Mouse (Mus musculus): ENCODE measurements around the gene Rbp2. TPM values are rescaled to one million over a fixed set of nuclear protein-coding genes. Genes with fewer than 3 reads are reported as not detected.

Gene Rbp2
- polyA plus RNA-seq, 1 experiment from 2014 or later = not detected

GRCm38 (mm10) chr9:98525543-98525924 lies 39.6 kb downstream of the Rbp2 start:
- no peak overlapping the region for H3K9ac ChIP-seq (replicated peaks)
- peak; percentile 76 for ATAC-seq
- no peak overlapping the region for H3K4me3 ChIP-seq (replicated peaks)
- H3K4me1 ChIP-seq (replicated peaks) = peaks cover 21% of the 10 kb centered on the region
- H3K4me2 ChIP-seq (replicated peaks) = no peak overlapping the region
- H3K9me3 ChIP-seq = no peaks in the 10 kb centered on the region
- WGBS = 27% methylated on average over 7 of the region's 7 CpGs
- H3K36me3 ChIP-seq = no peaks in the 10 kb centered on the region
- no peaks in the 10 kb centered on the region for H3K27me3 ChIP-seq
- H3K27ac ChIP-seq = peak overlapping the region; percentile 9; the same call in 1 of the 2 replicates

DNA sequence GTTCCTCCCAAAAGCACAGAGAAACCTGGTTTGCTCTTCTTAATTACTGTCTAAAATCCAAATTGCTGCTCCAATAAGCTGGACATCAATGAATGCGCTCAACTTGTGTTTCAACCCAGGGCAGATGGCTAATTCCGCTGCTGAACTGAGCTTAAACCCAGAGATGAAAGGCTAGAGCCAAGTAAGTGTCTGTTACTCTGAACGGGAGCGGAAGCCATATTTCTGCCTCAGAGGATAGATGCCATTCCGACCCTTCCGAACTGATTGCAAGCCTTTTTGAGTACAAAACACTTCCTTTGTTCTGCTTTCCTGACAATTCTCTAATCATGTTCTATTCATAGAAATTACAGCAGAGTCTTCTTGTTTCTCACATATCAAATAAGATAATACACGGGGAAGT lies 41.3 kb downstream of the Rbp2 start:
- ATAC-seq = no peak
- no peak overlapping the region for H3K27ac ChIP-seq
- H3K4me3 ChIP-seq (replicated peaks) = no peak overlapping the region
- WGBS = 78% methylated on average over 7 of the region's 7 CpGs
- no peak overlapping the region for H3K4me2 ChIP-seq (replicated peaks)
- H3K9ac ChIP-seq (replicated peaks) = no peak overlapping the region
- peaks cover 21% of the 10 kb centered on the region for H3K4me1 ChIP-seq (replicated peaks)
- no peaks in the 10 kb centered on the region for H3K9me3 ChIP-seq
- H3K36me3 ChIP-seq = no peaks in the 10 kb centered on the region
- no peaks in the 10 kb centered on the region for H3K27me3 ChIP-seq

GRCm38 (mm10) chr9:98529776-98530175 lies 43.9 kb downstream of the Rbp2 start:
- H3K4me2 ChIP-seq (replicated peaks) = no peak overlapping the region
- H3K9ac ChIP-seq (replicated peaks) = no peak overlapping the region
- no peaks in the 10 kb centered on the region for H3K9me3 ChIP-seq
- no peaks in the 10 kb centered on the region for H3K36me3 ChIP-seq
- H3K4me3 ChIP-seq (replicated peaks) = no peak overlapping the region
- no peak overlapping the region for H3K27ac ChIP-seq
- H3K4me1 ChIP-seq (replicated peaks) = peaks cover 11% of the 10 kb centered on the region
- 64% methylated on average over 4 of the region's 4 CpGs for WGBS
- no peaks in the 10 kb centered on the region for H3K27me3 ChIP-seq
- no peak for ATAC-seq

DNA sequence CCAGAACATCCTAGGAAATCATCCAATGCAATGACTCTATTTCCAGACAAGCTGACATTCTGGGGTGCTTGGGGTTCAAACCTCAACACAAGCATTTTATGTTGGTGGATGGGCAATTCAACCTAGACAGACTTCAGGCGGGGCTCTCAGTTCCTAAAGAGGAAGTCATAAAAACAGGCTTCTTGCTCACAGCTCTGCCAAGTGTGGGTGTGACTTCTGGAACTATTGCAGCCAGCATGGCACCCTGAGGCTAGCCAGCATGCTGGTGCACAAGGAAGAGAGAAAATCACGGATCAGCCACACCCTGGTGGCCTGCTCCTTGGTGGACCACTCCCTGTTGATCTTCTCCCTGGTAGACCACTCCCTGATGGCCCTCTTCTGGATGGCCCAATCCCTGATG lies 45.1 kb downstream of the Rbp2 start:
- WGBS = 74% methylated on average over 2 of the region's 2 CpGs

DNA sequence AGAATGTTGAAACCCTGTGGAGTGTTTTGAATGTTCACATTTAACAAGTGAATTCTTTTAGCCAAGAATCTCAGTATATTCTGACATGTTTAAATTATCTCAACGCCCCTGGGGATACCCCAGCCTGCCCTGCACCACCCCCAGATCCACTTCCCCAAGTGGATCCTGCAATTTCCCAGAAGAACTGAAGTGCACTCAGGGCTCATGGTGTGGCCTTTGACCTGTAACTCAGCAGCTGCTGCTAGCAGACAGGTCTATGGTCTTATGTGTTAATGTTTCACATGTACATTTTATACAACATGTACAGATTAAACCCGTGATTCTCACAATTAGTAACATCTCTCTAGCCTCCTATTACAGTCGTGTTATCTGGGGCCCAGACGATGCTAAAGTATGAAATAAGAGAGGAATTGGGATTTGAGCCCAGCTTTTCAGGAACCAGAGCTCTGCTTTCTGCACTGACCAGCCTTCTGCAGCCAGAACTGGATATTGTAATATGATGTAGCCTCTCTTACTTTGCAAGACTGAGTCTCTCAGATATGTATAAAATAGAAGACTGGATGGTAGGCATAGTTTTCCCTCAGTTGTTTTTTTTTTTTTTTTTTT lies 48.9 kb downstream of the Rbp2 start:
- H3K27me3 ChIP-seq = peaks cover 5% of the 10 kb centered on the region; the same call in 1 of the 2 replicates
- H3K4me2 ChIP-seq (replicated peaks) = no peak overlapping the region
- no peaks in the 10 kb centered on the region for H3K36me3 ChIP-seq
- H3K27ac ChIP-seq = no peak overlapping the region
- no peak overlapping the region for H3K9ac ChIP-seq (replicated peaks)
- no peak for ATAC-seq
- H3K4me1 ChIP-seq (replicated peaks) = peaks cover 5% of the 10 kb centered on the region
- no peaks in the 10 kb centered on the region for H3K9me3 ChIP-seq
- no peak overlapping the region for H3K4me3 ChIP-seq (replicated peaks)
- 81% methylated on average over 4 of the region's 4 CpGs for WGBS

More for the DNA sequence above, 45.1 kb downstream of the Rbp2 start:
- Histone ChIP-seq H3K9me3 (no peaks in the 10 kb centered on the region), H3K36me3 (no peaks in the 10 kb centered on the region), H3K4me2 (replicated peaks) (no peak overlapping the region), H3K9ac (replicated peaks) (no peak overlapping the region), H3K4me1 (replicated peaks) (no peaks in the 10 kb centered on the region), H3K27ac (no peak overlapping the region), H3K4me3 (replicated peaks) (no peak overlapping the region), H3K27me3 (no peaks in the 10 kb centered on the region)
- no peak for ATAC-seq

DNA sequence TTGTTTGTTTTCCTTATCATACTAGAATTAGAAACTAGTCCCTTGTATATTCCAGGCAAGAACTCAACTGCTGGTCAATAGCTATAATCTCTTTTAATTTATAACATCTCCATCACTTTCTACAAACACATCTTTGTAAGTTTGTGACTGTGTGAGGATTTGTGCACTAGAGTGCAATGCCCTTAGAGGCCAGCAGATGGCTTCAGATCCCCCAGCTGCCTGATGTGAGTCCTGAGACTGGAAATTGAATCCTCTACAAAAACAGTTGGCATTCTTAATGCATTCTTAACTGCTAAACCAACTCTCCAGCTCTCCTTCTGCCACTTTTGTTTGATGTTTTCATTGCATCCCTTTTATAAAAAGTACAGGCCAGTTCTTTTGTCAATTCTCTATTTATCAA lies 49.8 kb downstream of the Rbp2 start:
- Histone ChIP-seq H3K4me3 (replicated peaks) (no peak overlapping the region), H3K27me3 (peaks cover 11% of the 10 kb centered on the region; the same call in 1 of the 2 replicates), H3K36me3 (no peaks in the 10 kb centered on the region), H3K4me1 (replicated peaks) (peaks cover 5% of the 10 kb centered on the region), H3K9ac (replicated peaks) (no peak overlapping the region), H3K4me2 (replicated peaks) (no peak overlapping the region), H3K9me3 (no peaks in the 10 kb centered on the region), H3K27ac (no peak overlapping the region)
- no peak for ATAC-seq

GRCm38 (mm10) chr9:98538017-98538712 lies 52.2 kb downstream of the Rbp2 start:
- Histone ChIP-seq H3K36me3 (no peaks in the 10 kb centered on the region), H3K27me3 (peaks cover 11% of the 10 kb centered on the region; the same call in 1 of the 2 replicates), H3K4me1 (replicated peaks) (peaks cover 5% of the 10 kb centered on the region), H3K4me3 (replicated peaks) (no peak overlapping the region), H3K4me2 (replicated peaks) (peak overlapping the region; percentile 30), H3K9ac (replicated peaks) (no peak overlapping the region), H3K9me3 (no peaks in the 10 kb centered on the region), H3K27ac (no peak overlapping the region)
- peak; percentile 74 for ATAC-seq
- 47% methylated on average over 13 of the region's 13 CpGs for WGBS

DNA sequence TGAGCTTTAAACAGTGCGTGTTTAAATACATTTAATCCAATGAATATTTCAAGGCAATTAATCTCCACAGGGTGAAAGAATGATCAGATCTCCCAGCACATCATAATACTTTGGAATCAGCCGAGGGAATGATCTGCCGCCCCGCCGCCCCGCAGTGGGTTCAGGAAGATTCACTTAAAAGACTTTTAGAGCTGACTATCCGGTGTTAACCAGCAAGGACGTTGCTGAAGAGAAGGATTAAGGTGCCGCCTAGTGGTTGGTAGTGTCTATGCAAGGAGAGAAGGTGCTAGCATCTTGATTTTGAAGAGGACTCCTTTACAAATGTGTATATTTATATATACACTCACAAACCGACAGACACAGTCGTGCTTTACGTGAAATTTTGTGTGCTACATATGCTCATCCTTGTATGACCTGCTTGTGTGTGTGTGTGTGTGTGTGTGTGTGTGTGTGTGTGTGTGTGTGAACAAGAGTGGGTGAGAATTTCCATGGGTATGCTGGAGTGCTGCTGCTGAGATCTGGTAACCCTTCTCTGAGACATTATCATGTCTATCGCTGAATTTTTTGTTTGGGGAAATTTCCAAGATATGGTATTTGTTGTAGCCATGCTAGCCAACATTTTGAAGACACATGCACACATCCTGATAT lies 52.9 kb downstream of the Rbp2 start:
- H3K4me3 ChIP-seq (replicated peaks) = no peak overlapping the region
- peaks cover 11% of the 10 kb centered on the region; the same call in 1 of the 2 replicates for H3K27me3 ChIP-seq
- peaks cover 5% of the 10 kb centered on the region for H3K4me1 ChIP-seq (replicated peaks)
- 5% methylated on average over 13 of the region's 13 CpGs for WGBS
- peak; percentile 79 for ATAC-seq
- H3K9me3 ChIP-seq = no peaks in the 10 kb centered on the region
- no peak overlapping the region for H3K9ac ChIP-seq (replicated peaks)
- no peaks in the 10 kb centered on the region for H3K36me3 ChIP-seq
- no peak overlapping the region for H3K27ac ChIP-seq
- H3K4me2 ChIP-seq (replicated peaks) = peak overlapping the region; percentile 30

GRCm38 (mm10) chr9:98544042-98544441 lies 58.1 kb downstream of the Rbp2 start:
- ATAC-seq = no peak
- 83% methylated on average over 3 of the region's 3 CpGs for WGBS
- Histone ChIP-seq H3K4me3 (replicated peaks) (no peak overlapping the region), H3K4me2 (replicated peaks) (no peak overlapping the region), H3K27ac (no peak overlapping the region), H3K4me1 (replicated peaks) (no peaks in the 10 kb centered on the region), H3K9me3 (no peaks in the 10 kb centered on the region), H3K9ac (replicated peaks) (no peak overlapping the region), H3K27me3 (peaks cover 11% of the 10 kb centered on the region; the same call in 1 of the 2 replicates), H3K36me3 (no peaks in the 10 kb centered on the region)

Other genes with a start within 250 kb of the Rbp2 start
- 1.0 and 1.3 TPM in 2 replicates for gene Nmnat3, start 198.7 kb upstream of the Rbp2 start, polyA plus RNA-seq (2015; fragmentation: Nextera tagmentation; extraction: Ambion mirVana)
- 24.8 and 28.4 TPM in 2 replicates for gene Rbp1, start 63.2 kb upstream of the Rbp2 start, polyA plus RNA-seq (2015; fragmentation: Nextera tagmentation; extraction: Ambion mirVana)
- 136 and 138 TPM in 2 replicates for gene Copb2, start 77.6 kb downstream of the Rbp2 start, polyA plus RNA-seq (2015; fragmentation: Nextera tagmentation; extraction: Ambion mirVana)
- 57.9 and 59.3 TPM in 2 replicates for gene Mrps22, start 115.5 kb downstream of the Rbp2 start, polyA plus RNA-seq (2015; fragmentation: Nextera tagmentation; extraction: Ambion mirVana)

All from midbrain, embryonic 13.5 days (tissue).